Mouse (Mus musculus) left cerebral cortex, adult 18-20 months (tissue): Measurements from ENCODE around the gene Uck1. TPM values are rescaled to one million over a fixed set of nuclear protein-coding genes. Genes with fewer than 3 reads are reported as not detected.

ENCODE experiments used
- DNase-seq, 2 experiments: peaks; one replicate each; pipeline ENCODE4 v3.0.0; 2021 to 2022; ENCODE audit warnings: low spot score in 2 of 2, mixed read lengths in 1 of 2
- total RNA-seq, 2 experiments: library from RNA; stranded (reverse); gene quantifications; 2 replicates each; pipeline ENCODE4 v1.2.3; 2021

The Uck1 gene
- total RNA-seq, 2 experiments from 2014 or later: 49.6 to 53.6 TPM

- DNase-seq: peak in 1 of 2 experiments; percentile 22
Measured at GRCm38 (mm10) chr2:32260635-32261034, 676 bp upstream of the Uck1 start.

- no peak for DNase-seq
Measured at GRCm38 (mm10) chr2:32258887-32259533, 949 bp downstream of the Uck1 start.

- no peak for DNase-seq
Measured at GRCm38 (mm10) chr2:32256273-32256672, 3.7 kb downstream of the Uck1 start.

GRCm38 (mm10) chr2:32254563-32254962 lies 5.4 kb downstream of the Uck1 start:
- DNase-seq: no peak

- no peak for DNase-seq
Measured at GRCm38 (mm10) chr2:32253352-32253751, 6.6 kb downstream of the Uck1 start.

GRCm38 (mm10) chr2:32252658-32253057 lies 7.3 kb downstream of the Uck1 start:
- DNase-seq: no peak

- no peak for DNase-seq
Measured at GRCm38 (mm10) chr2:32251791-32252527, 8.0 kb downstream of the Uck1 start.

- no peak for DNase-seq
Measured at GRCm38 (mm10) chr2:32248377-32249361, 11.3 kb downstream of the Uck1 start.

- no peak for DNase-seq
Measured at GRCm38 (mm10) chr2:32246741-32247140, 13.2 kb downstream of the Uck1 start.

GRCm38 (mm10) chr2:32242986-32243385 lies 17.0 kb downstream of the Uck1 start:
- DNase-seq: no peak

GRCm38 (mm10) chr2:32240591-32240990 lies 19.4 kb downstream of the Uck1 start:
- DNase-seq: no peak

GRCm38 (mm10) chr2:32238708-32239435 lies 21.1 kb downstream of the Uck1 start:
- no peak for DNase-seq

GRCm38 (mm10) chr2:32237571-32237970 lies 22.4 kb downstream of the Uck1 start:
- DNase-seq: no peak

- peak; percentile 23 to 39 for DNase-seq
Measured at GRCm38 (mm10) chr2:32236760-32237487, 23.0 kb downstream of the Uck1 start.

GRCm38 (mm10) chr2:32235886-32236759 lies 23.8 kb downstream of the Uck1 start, which contains the start of gene Pomt1:
Gene Pomt1, plus strand, starts transcription at chr2:32236590.
- DNase-seq: peak; percentile 85 to 93

- no peak for DNase-seq
Measured at GRCm38 (mm10) chr2:32235433-32235832, 24.5 kb downstream of the Uck1 start.

- DNase-seq: no peak
Measured at GRCm38 (mm10) chr2:32222057-32222456, 37.9 kb downstream of the Uck1 start.

- no peak for DNase-seq
Measured at GRCm38 (mm10) chr2:32221577-32221976, 38.4 kb downstream of the Uck1 start.

- no peak for DNase-seq
Measured at GRCm38 (mm10) chr2:32220969-32221368, 39.0 kb downstream of the Uck1 start.
